Mouse (Mus musculus) C2C12 (cell line): Measurements from ENCODE around the gene Cxcl14. TPM values are rescaled to one million over a fixed set of nuclear protein-coding genes. Genes with fewer than 3 reads are reported as not detected.

Experiments
- H3K27me3 ChIP-seq: one replicate; pipeline ENCODE4 v1.6.1; 2011; ENCODE audit not compliant: control insufficient read depth, insufficient read depth, insufficient read length
- H3K36me3 ChIP-seq: one replicate; pipeline ENCODE4 v1.6.1; 2011; ENCODE audit not compliant: control insufficient read depth, insufficient read depth
- H3K4me3 ChIP-seq: one replicate; pipeline ENCODE4 v1.5.1; 2011; ENCODE audit warnings: mild to moderate bottlenecking, control low read depth; ENCODE audit not compliant: poor library complexity, insufficient read depth, severe bottlenecking
- H3K79me2 ChIP-seq: one replicate; pipeline ENCODE4 v1.6.1; 2011; ENCODE audit not compliant: control insufficient read depth, insufficient read depth
- H3K79me3 ChIP-seq: one replicate; pipeline ENCODE4 v1.6.1; 2011; ENCODE audit warnings: low read depth, control low read depth
- H3ac ChIP-seq: one replicate; pipeline ENCODE3; 2011; ENCODE audit warnings: low read depth; ENCODE audit not compliant: control insufficient read depth, insufficient read length
- CEBPB ChIP-seq: IDR thresholded peaks from one replicate; pipeline ENCODE4 v1.6.1; 2011; ENCODE audit warnings: low read depth, mild to moderate bottlenecking, control low read depth, moderate library complexity
- CTCF ChIP-seq: IDR thresholded peaks from one replicate; pipeline ENCODE4 v1.5.1; 2011; ENCODE audit not compliant: control insufficient read depth, insufficient read depth, insufficient read length
- FOSL1 ChIP-seq: IDR thresholded peaks from one replicate; pipeline ENCODE4 v1.8.0; 2011; ENCODE audit warnings: mild to moderate bottlenecking, low read length; ENCODE audit not compliant: poor library complexity, insufficient read depth, severe bottlenecking
- MAX ChIP-seq: IDR thresholded peaks from one replicate; pipeline ENCODE4 v1.6.1; 2011; ENCODE audit warnings: mild to moderate bottlenecking, control low read depth
- MYOD1 ChIP-seq: IDR thresholded peaks from one replicate; pipeline ENCODE4 v1.6.1; 2011; ENCODE audit warnings: low read depth; ENCODE audit not compliant: control insufficient read depth, insufficient read length
- MYOG ChIP-seq: IDR thresholded peaks from one replicate; pipeline ENCODE4 v1.6.1; 2011; ENCODE audit not compliant: control insufficient read depth, insufficient read length; ENCODE audit errors: extremely low read depth
- USF1 ChIP-seq: IDR thresholded peaks from one replicate; pipeline ENCODE4 v1.6.1; 2011; ENCODE audit warnings: low read depth, mild to moderate bottlenecking, control low read depth, moderate library complexity
- polyA plus RNA-seq: library from polyadenylated mRNA; unstranded; fragments of >200 nt; fragmentation: generic; extraction: Trizol; gene quantifications from one replicate; pipeline ENCODE4 v1.2.1, GENCODE M21; 2012; ENCODE audit warnings: missing spikeins

Cxcl14 gene
- polyA plus RNA-seq, 1 experiment = 0.01 TPM

GRCm38 (mm10) chr13:56259021-56259925 lies 37.1 kb downstream of the Cxcl14 start:
- TF ChIP-seq CTCF (no peak), MYOD1 (no peak), MYOG (no peak), CEBPB (no peak), USF1 (no peak), FOSL1 (no peak), MAX (no peak)

GRCm38 (mm10) chr13:56258196-56259020 lies 37.9 kb downstream of the Cxcl14 start:
- Histone ChIP-seq H3K4me3 (no peak overlapping the region), H3K79me2 (no peaks in the 10 kb centered on the region), H3K27me3 (peaks cover 41% of the 10 kb centered on the region), H3K36me3 (no peaks in the 10 kb centered on the region), H3ac (no peak overlapping the region), H3K79me3 (no peaks in the 10 kb centered on the region)
- no peak for TF ChIP-seq USF1
- no peak for TF ChIP-seq FOSL1
- TF ChIP-seq MYOG = no peak
- TF ChIP-seq MAX = no peak
- no peak for TF ChIP-seq CEBPB
- TF ChIP-seq CTCF = no peak
- no peak for TF ChIP-seq MYOD1

More at GRCm38 (mm10) chr13:56259021-56259925, 37.1 kb downstream of the Cxcl14 start:
- H3K27me3 ChIP-seq = peaks cover 32% of the 10 kb centered on the region
- no peaks in the 10 kb centered on the region for H3K79me3 ChIP-seq
- H3K36me3 ChIP-seq = no peaks in the 10 kb centered on the region
- H3ac ChIP-seq = no peak overlapping the region
- no peak overlapping the region for H3K4me3 ChIP-seq
- no peaks in the 10 kb centered on the region for H3K79me2 ChIP-seq

- H3ac ChIP-seq = no peak overlapping the region
- no peak overlapping the region for H3K4me3 ChIP-seq
- H3K79me2 ChIP-seq = no peaks in the 10 kb centered on the region
- TF ChIP-seq MYOG (no peak), MYOD1 (no peak), CEBPB (no peak), MAX (no peak), USF1 (no peak), FOSL1 (no peak), CTCF (no peak)
- H3K27me3 ChIP-seq = peaks cover 49% of the 10 kb centered on the region
- H3K36me3 ChIP-seq = no peaks in the 10 kb centered on the region
- no peaks in the 10 kb centered on the region for H3K79me3 ChIP-seq
These were observed 38.7 kb downstream of the Cxcl14 start for GRCm38 (mm10) chr13:56257469-56258153.

- Histone ChIP-seq H3K79me3 (no peaks in the 10 kb centered on the region), H3K4me3 (no peak overlapping the region), H3K36me3 (no peaks in the 10 kb centered on the region), H3K79me2 (no peaks in the 10 kb centered on the region), H3K27me3 (peaks cover 57% of the 10 kb centered on the region), H3ac (no peak overlapping the region)
- TF ChIP-seq FOSL1 (no peak), MAX (no peak), MYOD1 (no peak), MYOG (no peak), CEBPB (no peak), CTCF (no peak), USF1 (no peak)
These were observed 39.5 kb downstream of the Cxcl14 start for GRCm38 (mm10) chr13:56256716-56257299.
